Mouse (Mus musculus) embryonic facial prominence, embryonic 15.5 days (tissue): ENCODE data around the gene Ttn. TPM values are rescaled to one million over a fixed set of nuclear protein-coding genes. Genes with fewer than 3 reads are reported as not detected.

Source experiments
- ATAC-seq: fragments of 200-750 bp; cut with Nextera tagmentation; 2 replicates; pipeline ENCODE4 v1.8.0; 2017; ENCODE audit warnings: low read depth, moderate TSS enrichment; ENCODE audit not compliant: insufficient number of reproducible peaks, low FRiP score, low TSS enrichment
- H3K27ac ChIP-seq: fragments of 300-500 bp; sonication (generic); replicated peaks from 2 replicates; pipeline ENCODE4 v1.5.1; 2015; ENCODE audit warnings: mild to moderate bottlenecking, inconsistent platforms
- H3K27me3 ChIP-seq: fragments of 300-500 bp; sonication (generic); 2 replicates; pipeline ENCODE4 v1.6.1; 2015; ENCODE audit warnings: inconsistent platforms
- H3K36me3 ChIP-seq: fragments of 300-500 bp; sonication (generic); 2 replicates; pipeline ENCODE4 v1.6.1; 2015; ENCODE audit warnings: mild to moderate bottlenecking, inconsistent platforms
- H3K4me1 ChIP-seq: fragments of 300-500 bp; sonication (generic); 2 replicates; pipeline ENCODE4 v1.6.1; 2015; ENCODE audit warnings: inconsistent platforms
- H3K4me2 ChIP-seq: fragments of 300-500 bp; sonication (generic); replicated peaks from 2 replicates; pipeline ENCODE4 v1.6.1; 2015; ENCODE audit warnings: mild to moderate bottlenecking, inconsistent platforms
- H3K4me3 ChIP-seq: fragments of 300-500 bp; sonication (generic); replicated peaks from 2 replicates; pipeline ENCODE4 v1.5.1; 2015; ENCODE audit warnings: mild to moderate bottlenecking, inconsistent platforms
- H3K9ac ChIP-seq: fragments of 300-500 bp; sonication (generic); 2 replicates; pipeline ENCODE4 v1.6.1; 2015; ENCODE audit warnings: inconsistent platforms
- H3K9me3 ChIP-seq: fragments of 300-500 bp; sonication (generic); replicated peaks from 2 replicates; pipeline ENCODE4 v1.6.1; 2016; ENCODE audit warnings: inconsistent platforms
- WGBS: fragments of 180-500 bp; shearing (Covaris S2); methylation state at CpG from one replicate; pipeline ENCODE4 v1.1.7; 2015; 5-methylcytosine and 5-hydroxymethylcytosine counted together
- polyA plus RNA-seq: library from polyadenylated mRNA; unstranded; fragments of >200 nt; fragmentation: Nextera tagmentation; extraction: Ambion mirVana; gene quantifications from 2 replicates; pipeline ENCODE4 v1.2.1, GENCODE M21; 2015

Ttn gene
- polyA plus RNA-seq, 1 experiment from 2014 or later = 92.9 TPM

DNA sequence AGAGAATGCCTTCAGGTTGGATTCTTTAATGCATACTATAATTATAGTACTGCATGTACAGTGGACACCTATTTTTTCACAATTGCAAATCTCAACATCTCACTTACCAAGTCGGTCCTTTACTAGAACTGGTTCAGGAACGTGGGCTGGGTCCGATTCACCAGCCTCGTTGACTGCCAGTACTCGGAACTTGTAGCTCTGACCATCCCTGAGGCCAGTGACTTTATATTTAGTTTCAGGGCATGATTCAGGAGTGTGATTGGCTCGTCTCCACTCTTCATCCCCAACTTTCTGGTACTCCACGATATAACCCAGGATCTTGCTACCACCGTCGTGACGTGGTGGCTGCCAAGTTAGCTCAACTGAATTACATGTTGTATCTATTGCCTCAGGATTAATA is 212.5 kb downstream of the Ttn start:
- 93% methylated on average over 10 of the region's 10 CpGs for WGBS
- Histone ChIP-seq H3K4me2 (no peak overlapping the region), H3K4me3 (no peak overlapping the region), H3K9me3 (no peaks in the 10 kb centered on the region), H3K27me3 (no peaks in the 10 kb centered on the region), H3K27ac (no peak overlapping the region), H3K36me3 (no peaks in the 10 kb centered on the region), H3K4me1 (no peaks in the 10 kb centered on the region), H3K9ac (no peak overlapping the region)
- ATAC-seq = no peak

DNA sequence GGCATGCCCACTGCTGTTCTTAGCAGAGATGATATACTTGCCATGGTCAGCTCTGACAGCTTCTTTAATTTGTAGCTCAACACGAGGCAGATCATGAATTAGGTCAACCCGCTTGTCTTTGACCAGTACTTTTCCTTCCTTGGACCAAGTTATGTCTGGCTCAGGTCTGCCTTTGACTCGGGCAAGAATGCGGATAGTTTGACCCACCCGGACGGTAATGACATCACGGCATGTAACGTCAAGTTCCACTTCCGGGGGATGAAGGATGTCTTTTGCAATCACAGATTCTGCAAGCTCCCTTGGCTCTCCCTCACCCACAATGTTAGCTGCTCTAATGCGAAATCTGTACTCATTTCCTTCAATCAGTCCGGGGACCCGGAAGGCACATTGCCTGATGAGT is 215.1 kb downstream of the Ttn start:
- no peak overlapping the region for H3K4me3 ChIP-seq
- no peak overlapping the region for H3K27ac ChIP-seq
- no peaks in the 10 kb centered on the region for H3K4me1 ChIP-seq
- ATAC-seq = no peak
- no peak overlapping the region for H3K9ac ChIP-seq
- H3K9me3 ChIP-seq = no peaks in the 10 kb centered on the region
- no peaks in the 10 kb centered on the region for H3K36me3 ChIP-seq
- H3K4me2 ChIP-seq = no peak overlapping the region
- WGBS = 94% methylated on average over 12 of the region's 12 CpGs
- no peaks in the 10 kb centered on the region for H3K27me3 ChIP-seq

DNA sequence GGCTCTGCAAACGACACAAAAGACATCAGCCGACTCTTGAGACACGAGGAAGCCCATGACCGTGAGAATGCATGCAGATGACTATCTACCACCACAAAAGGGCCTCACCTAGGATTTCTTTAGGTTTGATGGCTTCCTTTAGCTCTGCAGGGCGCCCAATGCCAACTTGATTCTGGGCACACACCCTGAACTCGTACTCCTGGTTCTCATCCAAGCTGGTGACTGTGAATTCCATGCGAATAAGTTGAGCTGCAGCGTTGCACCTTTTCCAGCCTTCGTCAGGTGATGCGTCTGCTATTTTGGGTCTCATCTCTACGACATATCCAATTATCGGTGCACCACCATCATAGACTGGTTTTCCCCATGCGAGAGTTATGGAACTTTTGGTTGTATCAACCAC is 217.8 kb downstream of the Ttn start:
- no peaks in the 10 kb centered on the region for H3K9me3 ChIP-seq
- WGBS = 90% methylated on average over 13 of the region's 13 CpGs
- no peaks in the 10 kb centered on the region for H3K36me3 ChIP-seq
- H3K27me3 ChIP-seq = no peaks in the 10 kb centered on the region
- no peak overlapping the region for H3K9ac ChIP-seq
- H3K4me3 ChIP-seq = no peak overlapping the region
- no peak overlapping the region for H3K27ac ChIP-seq
- ATAC-seq = no peak
- H3K4me2 ChIP-seq = no peak overlapping the region
- no peaks in the 10 kb centered on the region for H3K4me1 ChIP-seq

- Histone ChIP-seq H3K4me2 (no peak overlapping the region), H3K36me3 (0 out of 2 replicates have a peak, but pooled peaks cover 3% of the 10 kb centered on the region), H3K4me1 (no peaks in the 10 kb centered on the region), H3K9me3 (peaks cover 11% of the 10 kb centered on the region), H3K9ac (no peak overlapping the region), H3K27me3 (no peaks in the 10 kb centered on the region), H3K27ac (no peak overlapping the region), H3K4me3 (no peak overlapping the region)
- 89% methylated on average over 6 of the region's 6 CpGs for WGBS
- ATAC-seq = no peak
These were observed 220.2 kb downstream of the Ttn start for GRCm38 (mm10) chr2:76762154-76762553.

GRCm38 (mm10) chr2:76756461-76756860 is 225.9 kb downstream of the Ttn start:
- no peak overlapping the region for H3K27ac ChIP-seq
- ATAC-seq = no peak
- 0 out of 2 replicates have a peak, but pooled peaks cover 3% of the 10 kb centered on the region for H3K36me3 ChIP-seq
- 93% methylated on average over 15 of the region's 15 CpGs for WGBS
- H3K4me2 ChIP-seq = no peak overlapping the region
- H3K4me1 ChIP-seq = no peaks in the 10 kb centered on the region
- H3K27me3 ChIP-seq = no peaks in the 10 kb centered on the region
- no peak overlapping the region for H3K9ac ChIP-seq
- H3K9me3 ChIP-seq = peaks cover 11% of the 10 kb centered on the region
- H3K4me3 ChIP-seq = no peak overlapping the region

GRCm38 (mm10) chr2:76751993-76752392 is 230.4 kb downstream of the Ttn start:
- WGBS = 89% methylated on average over 6 of the region's 6 CpGs
- Histone ChIP-seq H3K9ac (no peak overlapping the region), H3K4me2 (no peak overlapping the region), H3K27me3 (no peaks in the 10 kb centered on the region), H3K27ac (no peak overlapping the region), H3K4me1 (no peaks in the 10 kb centered on the region), H3K4me3 (no peak overlapping the region), H3K36me3 (no peaks in the 10 kb centered on the region), H3K9me3 (no peaks in the 10 kb centered on the region)
- no peak for ATAC-seq

DNA sequence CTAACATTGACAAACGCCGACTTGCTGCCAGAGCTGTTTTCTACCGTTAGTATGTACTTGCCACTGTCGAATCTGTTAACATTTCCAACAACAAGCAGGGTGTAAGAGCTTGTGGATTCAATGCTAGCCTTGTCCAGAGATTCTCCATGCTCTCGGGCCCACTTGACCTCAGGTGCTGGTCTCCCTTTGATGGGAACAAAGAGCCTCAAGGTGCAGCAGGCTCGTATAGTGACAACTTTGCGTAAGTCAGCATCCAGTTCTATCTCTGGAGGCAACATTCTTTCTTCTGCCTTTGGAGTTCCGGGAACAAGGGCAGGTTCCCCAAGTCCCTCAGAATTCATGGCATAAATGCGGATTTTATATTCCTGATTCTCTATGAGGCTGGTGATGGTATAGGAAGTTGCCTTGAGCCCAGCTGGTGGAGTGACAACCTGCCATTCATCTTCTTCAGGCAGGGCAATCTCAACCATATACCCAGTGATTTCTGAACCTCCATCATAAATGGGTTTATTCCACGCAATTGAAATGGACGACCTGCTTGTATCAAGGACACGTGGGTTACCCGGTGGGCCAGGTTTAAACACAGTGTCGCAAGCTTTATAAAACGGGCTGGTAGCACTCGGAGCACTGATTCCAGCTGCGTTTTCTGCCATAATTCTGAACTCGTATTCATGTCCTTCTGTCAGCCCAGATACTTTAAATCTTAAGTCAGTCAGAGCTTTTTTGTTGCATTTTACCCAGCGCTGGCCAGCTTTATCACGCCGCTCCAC is 232.8 kb downstream of the Ttn start:
- Histone ChIP-seq H3K9ac (no peak overlapping the region), H3K4me1 (no peaks in the 10 kb centered on the region), H3K27me3 (no peaks in the 10 kb centered on the region), H3K36me3 (no peaks in the 10 kb centered on the region), H3K9me3 (peaks cover 21% of the 10 kb centered on the region), H3K27ac (no peak overlapping the region), H3K4me2 (no peak overlapping the region), H3K4me3 (no peak overlapping the region)
- ATAC-seq = no peak
- 94% methylated on average over 21 of the region's 21 CpGs for WGBS

- 94% methylated on average over 14 of the region's 14 CpGs for WGBS
- peaks cover 21% of the 10 kb centered on the region for H3K9me3 ChIP-seq
- H3K4me1 ChIP-seq = no peaks in the 10 kb centered on the region
- no peaks in the 10 kb centered on the region for H3K36me3 ChIP-seq
- H3K9ac ChIP-seq = no peak overlapping the region
- H3K4me3 ChIP-seq = no peak overlapping the region
- no peaks in the 10 kb centered on the region for H3K27me3 ChIP-seq
- no peak for ATAC-seq
- H3K27ac ChIP-seq = no peak overlapping the region
- no peak overlapping the region for H3K4me2 ChIP-seq
These were observed 233.7 kb downstream of the Ttn start for GRCm38 (mm10) chr2:76748696-76749095.

DNA sequence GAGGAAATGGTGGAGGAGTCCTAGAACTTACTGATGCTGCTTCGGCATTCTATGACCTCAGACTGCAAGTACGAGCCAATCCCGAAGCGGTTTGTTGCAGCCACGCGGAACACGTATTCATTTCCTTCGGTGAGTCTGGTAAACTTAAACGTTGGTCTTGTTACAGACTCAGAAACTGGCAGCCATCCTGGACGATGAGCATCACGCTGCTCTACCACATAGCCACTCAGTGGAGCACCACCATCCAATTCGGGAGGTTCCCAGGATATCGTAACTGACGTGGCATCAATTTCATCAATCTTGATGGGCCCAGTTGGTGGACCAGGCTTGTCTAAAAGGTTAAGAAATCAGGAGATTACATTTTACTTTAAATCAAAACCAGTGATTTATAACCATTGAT is 262.7 kb downstream of the Ttn start:
- Histone ChIP-seq H3K9ac (no peak overlapping the region), H3K4me1 (no peaks in the 10 kb centered on the region), H3K27me3 (no peaks in the 10 kb centered on the region), H3K9me3 (peaks cover 3% of the 10 kb centered on the region; the same call in 1 of the 2 replicates), H3K27ac (no peak overlapping the region), H3K4me3 (no peak overlapping the region), H3K36me3 (peaks cover 39% of the 10 kb centered on the region; the same call in 1 of the 2 replicates), H3K4me2 (no peak overlapping the region)
- no peak for ATAC-seq
- 94% methylated on average over 14 of the region's 14 CpGs for WGBS

GRCm38 (mm10) chr2:76714984-76715383 is 267.4 kb downstream of the Ttn start:
- no peak for ATAC-seq
- Histone ChIP-seq H3K4me1 (no peaks in the 10 kb centered on the region), H3K27ac (no peak overlapping the region), H3K4me3 (no peak overlapping the region), H3K9ac (no peak overlapping the region), H3K36me3 (peaks cover 57% of the 10 kb centered on the region), H3K9me3 (peaks cover 19% of the 10 kb centered on the region), H3K27me3 (no peaks in the 10 kb centered on the region), H3K4me2 (no peak overlapping the region)
- WGBS = 73% methylated on average over 8 of the region's 8 CpGs

- H3K4me2 ChIP-seq = no peak overlapping the region
- H3K27ac ChIP-seq = no peak overlapping the region
- WGBS = 92% methylated on average over 3 of the region's 3 CpGs
- H3K9ac ChIP-seq = no peak overlapping the region
- no peaks in the 10 kb centered on the region for H3K27me3 ChIP-seq
- H3K4me3 ChIP-seq = no peak overlapping the region
- ATAC-seq = no peak
- H3K4me1 ChIP-seq = no peaks in the 10 kb centered on the region
- peaks cover 19% of the 10 kb centered on the region for H3K9me3 ChIP-seq
- H3K36me3 ChIP-seq = peaks cover 35% of the 10 kb centered on the region
These were observed 273.8 kb downstream of the Ttn start for GRCm38 (mm10) chr2:76708512-76708911.

GRCm38 (mm10) chr2:76705655-76706054 is 276.7 kb downstream of the Ttn start:
- Histone ChIP-seq H3K4me2 (no peak overlapping the region), H3K4me1 (no peaks in the 10 kb centered on the region), H3K9ac (no peak overlapping the region), H3K27me3 (no peaks in the 10 kb centered on the region), H3K36me3 (peaks cover 19% of the 10 kb centered on the region; the same call in 1 of the 2 replicates), H3K27ac (no peak overlapping the region), H3K4me3 (no peak overlapping the region), H3K9me3 (0 out of 2 replicates have a peak, but pooled peaks cover under 1% of the 10 kb centered on the region)
- WGBS = 86% methylated on average over 13 of the region's 13 CpGs
- ATAC-seq = no peak
